Mouse (Mus musculus): Measurements from ENCODE around the gene Strbp. TPM values are rescaled to one million over a fixed set of nuclear protein-coding genes. Genes with fewer than 3 reads are reported as not detected.

Strbp gene
- polyA plus RNA-seq, 1 experiment from 2014 or later: 112 TPM

DNA sequence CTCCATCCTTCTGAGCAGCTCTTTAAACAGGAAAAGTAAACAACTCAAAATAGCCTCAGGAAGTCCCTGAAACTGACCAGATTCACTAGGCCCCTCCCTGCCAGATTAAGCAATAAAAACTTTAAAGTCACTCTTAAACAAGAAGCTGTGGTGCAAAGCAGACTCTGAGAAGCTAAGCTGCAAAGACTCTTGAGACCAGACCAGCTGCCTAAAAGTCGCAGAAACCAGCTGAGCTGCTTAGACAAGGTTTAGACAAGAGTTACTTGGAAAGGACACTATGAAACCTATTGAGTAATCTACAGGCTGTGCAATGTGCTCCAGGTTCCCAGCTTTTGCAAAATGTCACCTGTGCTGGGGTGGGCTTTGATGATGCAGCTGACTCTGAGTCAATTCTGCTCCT is 16.6 kb downstream of the Strbp start:
- Histone ChIP-seq H3K9me3 (no peaks in the 10 kb centered on the region), H3K4me2 (no peak overlapping the region), H3K9ac (no peak overlapping the region), H3K4me3 (replicated peaks) (no peak overlapping the region), H3K36me3 (replicated peaks) (no peaks in the 10 kb centered on the region; the same call in 1 of the 2 replicates), H3K27ac (no peak overlapping the region), H3K27me3 (no peaks in the 10 kb centered on the region), H3K4me1 (no peaks in the 10 kb centered on the region)
- 97% methylated on average over 1 of the region's 1 CpGs for WGBS
- ATAC-seq (ENCODE audit: low FRiP score): no peak

DNA sequence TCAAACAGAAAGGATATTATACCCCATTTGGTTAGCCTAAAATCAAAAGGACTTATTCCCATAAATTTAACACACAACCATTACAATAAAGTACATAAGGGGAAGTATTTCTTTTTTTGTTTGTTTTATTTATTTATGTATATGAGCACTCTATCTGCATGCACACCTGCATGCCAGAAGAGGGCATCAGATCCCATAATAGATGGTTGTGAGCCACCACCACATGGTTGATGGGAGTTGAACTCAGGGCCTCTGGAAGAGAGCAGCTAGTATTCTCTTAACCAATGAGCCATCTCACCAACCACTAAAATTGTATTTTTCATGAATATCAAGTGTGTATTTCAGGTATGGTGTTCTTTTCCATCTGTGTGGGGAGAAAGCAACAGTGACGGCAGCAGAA is 18.8 kb downstream of the Strbp start:
- no peak overlapping the region for H3K9ac ChIP-seq
- H3K9me3 ChIP-seq: no peaks in the 10 kb centered on the region
- H3K4me1 ChIP-seq: no peaks in the 10 kb centered on the region
- ATAC-seq (ENCODE audit: low FRiP score): no peak
- H3K4me3 ChIP-seq (replicated peaks): no peak overlapping the region
- 100% methylated on average over 1 of the region's 1 CpGs for WGBS
- no peak overlapping the region for H3K4me2 ChIP-seq
- no peaks in the 10 kb centered on the region; the same call in 1 of the 2 replicates for H3K36me3 ChIP-seq (replicated peaks)
- no peaks in the 10 kb centered on the region for H3K27me3 ChIP-seq
- H3K27ac ChIP-seq: no peak overlapping the region

DNA sequence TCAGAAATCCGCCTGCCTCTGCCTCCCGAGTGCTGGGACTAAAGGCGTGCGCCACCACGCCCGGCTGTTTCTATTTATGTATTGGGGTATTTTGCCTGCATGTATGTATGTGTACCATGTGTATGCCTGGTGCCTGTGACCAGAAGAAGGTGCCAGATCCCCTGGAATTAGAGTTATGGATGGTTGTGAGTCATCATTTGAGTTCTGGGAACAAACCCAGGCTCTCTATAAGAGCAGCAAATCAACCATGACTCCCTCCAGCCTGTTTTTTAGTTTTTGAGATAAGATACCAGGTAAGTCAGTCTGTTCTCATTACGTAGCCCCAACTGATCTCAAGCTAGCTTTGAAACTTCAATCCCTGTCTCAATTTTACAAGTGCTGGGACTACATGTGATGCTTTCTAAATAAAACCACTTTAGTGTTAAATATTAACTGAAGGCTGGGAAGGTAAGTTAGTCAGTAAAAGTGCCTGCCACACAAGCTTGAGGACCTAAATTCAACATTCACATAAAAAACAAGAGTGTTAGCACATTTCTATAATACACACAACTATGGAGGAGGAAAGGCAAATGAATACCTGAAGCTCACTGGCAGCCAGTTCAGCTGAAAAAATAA is 21.4 kb downstream of the Strbp start:
- H3K9ac ChIP-seq: no peak overlapping the region
- H3K27ac ChIP-seq: no peak overlapping the region
- H3K36me3 ChIP-seq (replicated peaks): no peaks in the 10 kb centered on the region; the same call in 1 of the 2 replicates
- no peaks in the 10 kb centered on the region for H3K27me3 ChIP-seq
- H3K4me2 ChIP-seq: no peak overlapping the region
- H3K9me3 ChIP-seq: no peaks in the 10 kb centered on the region
- H3K4me3 ChIP-seq (replicated peaks): no peak overlapping the region
- no peaks in the 10 kb centered on the region for H3K4me1 ChIP-seq
- ATAC-seq (ENCODE audit: low FRiP score): no peak
- WGBS: 95% methylated on average over 7 of the region's 7 CpGs

DNA sequence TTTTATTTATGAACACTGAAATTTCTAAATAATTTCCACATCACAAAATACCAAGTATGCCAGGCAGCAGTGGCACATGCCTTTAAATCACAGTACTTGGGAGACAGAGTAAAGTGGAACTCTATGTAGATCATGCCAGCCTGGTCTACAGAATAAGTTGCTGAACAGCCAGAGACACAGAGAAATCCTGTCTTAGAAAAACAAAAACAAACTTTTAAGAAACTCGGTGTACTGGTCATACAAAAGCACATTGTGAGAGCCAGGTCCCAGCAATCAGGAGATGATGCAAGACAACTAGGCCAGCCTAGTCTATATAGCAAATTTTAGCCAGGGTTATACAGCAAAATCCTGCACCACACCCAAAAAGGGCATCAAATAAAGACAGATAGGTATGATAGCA is 52.6 kb downstream of the Strbp start:
- H3K9ac ChIP-seq: no peak overlapping the region
- H3K4me3 ChIP-seq (replicated peaks): no peak overlapping the region
- no peak overlapping the region for H3K4me2 ChIP-seq
- ATAC-seq (ENCODE audit: low FRiP score): no peak
- H3K27ac ChIP-seq: no peak overlapping the region
- no peaks in the 10 kb centered on the region for H3K9me3 ChIP-seq
- no peaks in the 10 kb centered on the region for H3K4me1 ChIP-seq
- WGBS: 89% methylated on average over 1 of the region's 1 CpGs
- H3K27me3 ChIP-seq: no peaks in the 10 kb centered on the region
- H3K36me3 ChIP-seq (replicated peaks): no peaks in the 10 kb centered on the region

DNA sequence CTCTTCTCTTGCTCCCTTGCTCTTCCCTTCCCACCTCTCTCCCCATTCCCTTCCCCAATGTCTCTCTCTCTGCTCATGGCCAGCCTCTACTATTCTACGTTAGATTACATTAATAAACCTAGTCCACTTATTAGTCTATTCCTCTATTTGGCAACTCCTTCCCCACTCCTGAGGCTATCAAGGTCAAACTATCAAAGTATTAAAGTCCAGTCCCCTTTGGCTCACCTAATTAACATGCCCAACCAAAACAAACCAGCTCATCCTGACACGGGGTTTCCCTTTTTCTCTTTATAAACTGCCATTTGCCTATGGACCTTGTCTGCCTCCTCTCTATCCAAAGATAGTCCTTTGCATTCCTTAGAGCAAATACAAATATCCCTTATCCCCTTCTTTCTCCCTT is 54.1 kb downstream of the Strbp start:
- WGBS: 83% methylated on average over 2 of the region's 2 CpGs
- no peak overlapping the region for H3K9ac ChIP-seq
- no peak overlapping the region for H3K4me2 ChIP-seq
- H3K27ac ChIP-seq: no peak overlapping the region
- no peaks in the 10 kb centered on the region for H3K9me3 ChIP-seq
- H3K36me3 ChIP-seq (replicated peaks): no peaks in the 10 kb centered on the region
- ATAC-seq (ENCODE audit: low FRiP score): no peak
- H3K4me3 ChIP-seq (replicated peaks): no peak overlapping the region
- H3K4me1 ChIP-seq: no peaks in the 10 kb centered on the region
- H3K27me3 ChIP-seq: no peaks in the 10 kb centered on the region

DNA sequence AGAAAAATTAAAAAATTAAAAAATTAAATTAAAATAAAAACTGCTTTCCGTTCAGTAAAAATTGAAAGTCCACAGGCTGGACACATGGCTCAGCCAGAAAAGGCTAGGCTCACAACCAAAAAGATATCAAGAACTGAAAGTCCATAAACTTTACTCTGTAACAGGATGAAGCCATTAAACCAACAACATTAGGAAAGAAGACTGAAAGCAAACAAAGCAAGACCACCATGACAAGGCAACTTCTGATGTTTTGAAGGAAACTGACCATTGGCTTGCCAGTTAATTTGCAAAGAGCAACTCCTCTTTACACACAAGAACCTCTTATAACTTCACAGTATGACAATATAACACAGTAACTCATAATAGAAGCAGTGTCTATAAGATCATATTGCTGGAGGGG is 54.7 kb downstream of the Strbp start:
- H3K9me3 ChIP-seq: no peaks in the 10 kb centered on the region
- H3K27me3 ChIP-seq: no peaks in the 10 kb centered on the region
- H3K36me3 ChIP-seq (replicated peaks): no peaks in the 10 kb centered on the region
- H3K4me2 ChIP-seq: no peak overlapping the region
- H3K9ac ChIP-seq: no peak overlapping the region
- H3K4me3 ChIP-seq (replicated peaks): no peak overlapping the region
- ATAC-seq (ENCODE audit: low FRiP score): no peak
- H3K4me1 ChIP-seq: no peaks in the 10 kb centered on the region
- no peak overlapping the region for H3K27ac ChIP-seq
- 91% methylated on average over 1 of the region's 1 CpGs for WGBS

DNA sequence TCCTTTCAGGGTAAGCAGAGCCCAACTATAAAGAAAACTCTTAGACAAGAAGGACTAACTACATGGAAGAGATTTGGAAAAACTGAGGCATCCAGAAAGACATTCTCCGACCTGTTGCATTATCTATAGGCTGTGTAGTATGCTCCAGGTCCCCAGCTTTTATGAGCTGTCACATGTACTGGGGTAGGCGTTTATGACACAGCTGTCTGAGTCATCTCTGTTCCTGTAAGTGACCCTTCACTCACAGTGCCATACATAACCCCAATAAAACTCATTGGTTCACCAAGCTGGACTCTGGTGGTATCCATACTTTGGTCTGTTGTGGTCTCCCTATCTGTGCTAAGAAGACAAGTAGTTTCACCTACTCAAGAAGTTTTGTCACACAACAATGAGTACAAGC is 80.3 kb downstream of the Strbp start:
- Histone ChIP-seq H3K4me1 (no peaks in the 10 kb centered on the region), H3K27me3 (no peaks in the 10 kb centered on the region), H3K27ac (no peak overlapping the region), H3K9ac (no peak overlapping the region), H3K4me2 (no peak overlapping the region), H3K4me3 (replicated peaks) (no peak overlapping the region), H3K9me3 (no peaks in the 10 kb centered on the region), H3K36me3 (replicated peaks) (peaks cover 2% of the 10 kb centered on the region; the same call in 1 of the 2 replicates)
- no peak for ATAC-seq (ENCODE audit: low FRiP score)
- 92% methylated on average over 2 of the region's 2 CpGs for WGBS

DNA sequence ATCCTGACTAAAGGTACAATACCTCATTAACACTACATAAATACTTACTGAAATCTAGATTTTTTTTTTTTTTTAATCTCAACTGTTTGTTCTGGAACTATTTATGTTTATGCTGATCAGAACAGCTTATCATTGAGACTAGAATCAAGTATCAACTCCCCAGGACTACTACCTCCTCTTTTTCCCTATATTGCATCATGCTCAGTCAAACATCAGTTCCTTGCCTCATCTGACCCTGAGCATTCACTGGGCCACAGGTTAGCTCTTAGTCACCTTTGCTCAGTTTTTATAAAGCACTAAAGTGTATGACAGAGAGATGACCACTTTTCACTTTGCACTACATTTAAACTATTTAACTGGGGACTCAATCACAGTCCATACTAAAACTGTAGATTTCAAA is 115.7 kb downstream of the Strbp start:
- Histone ChIP-seq H3K9ac (no peak overlapping the region), H3K4me3 (replicated peaks) (no peak overlapping the region), H3K4me2 (no peak overlapping the region), H3K4me1 (no peaks in the 10 kb centered on the region), H3K27me3 (no peaks in the 10 kb centered on the region), H3K27ac (no peak overlapping the region), H3K9me3 (no peaks in the 10 kb centered on the region), H3K36me3 (replicated peaks) (peaks cover 24% of the 10 kb centered on the region)
- no peak for ATAC-seq (ENCODE audit: low FRiP score)

DNA sequence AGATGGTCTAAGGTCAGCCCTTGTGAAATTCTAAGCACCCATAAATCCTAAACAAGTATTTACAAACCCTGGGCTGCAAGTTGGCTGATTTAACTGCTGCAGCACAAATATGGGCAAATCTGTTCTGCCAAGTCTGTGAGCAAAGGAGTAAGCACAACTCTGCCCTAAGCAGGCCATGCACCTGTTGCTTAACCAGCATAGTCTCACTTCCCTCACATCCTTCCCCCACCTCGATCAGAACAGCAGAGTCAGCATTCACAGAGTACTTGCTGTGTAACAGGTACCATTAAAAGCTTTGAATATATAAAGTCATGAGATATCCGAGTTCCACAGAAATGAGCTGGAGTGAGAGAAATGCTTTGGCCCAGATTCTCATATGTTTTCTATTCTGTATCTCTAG is 125.5 kb downstream of the Strbp start:
- Histone ChIP-seq H3K9me3 (no peaks in the 10 kb centered on the region), H3K4me2 (no peak overlapping the region), H3K4me3 (replicated peaks) (no peak overlapping the region), H3K9ac (no peak overlapping the region), H3K27ac (no peak overlapping the region), H3K27me3 (no peaks in the 10 kb centered on the region), H3K4me1 (no peaks in the 10 kb centered on the region), H3K36me3 (replicated peaks) (peaks cover 13% of the 10 kb centered on the region)
- ATAC-seq (ENCODE audit: low FRiP score): no peak
- WGBS: 94% methylated on average over 2 of the region's 2 CpGs

DNA sequence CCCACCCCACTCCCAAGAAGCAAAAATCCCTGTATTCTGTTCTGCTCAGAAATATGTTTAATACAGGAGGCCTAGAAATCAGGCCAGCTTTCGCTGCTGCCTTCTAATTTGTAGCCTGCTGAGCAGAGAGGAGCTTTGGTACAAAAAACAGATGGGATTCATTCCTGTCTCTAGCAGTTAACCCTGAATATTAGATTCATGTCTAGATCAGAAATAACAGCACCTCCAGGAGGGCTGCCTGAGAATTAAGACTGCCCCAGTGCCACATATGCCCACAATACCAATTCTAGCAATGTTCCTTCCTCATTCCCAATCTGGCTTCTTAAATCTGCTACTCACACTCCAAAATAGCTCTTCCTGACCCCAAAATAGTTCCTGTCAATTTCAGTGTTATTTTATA is 127.0 kb downstream of the Strbp start:
- H3K4me2 ChIP-seq: no peak overlapping the region
- no peak for ATAC-seq (ENCODE audit: low FRiP score)
- H3K9ac ChIP-seq: no peak overlapping the region
- H3K9me3 ChIP-seq: no peaks in the 10 kb centered on the region
- peaks cover 13% of the 10 kb centered on the region for H3K36me3 ChIP-seq (replicated peaks)
- H3K4me3 ChIP-seq (replicated peaks): no peak overlapping the region
- H3K27ac ChIP-seq: no peak overlapping the region
- 91% methylated on average over 1 of the region's 1 CpGs for WGBS
- no peaks in the 10 kb centered on the region for H3K27me3 ChIP-seq
- H3K4me1 ChIP-seq: no peaks in the 10 kb centered on the region

DNA sequence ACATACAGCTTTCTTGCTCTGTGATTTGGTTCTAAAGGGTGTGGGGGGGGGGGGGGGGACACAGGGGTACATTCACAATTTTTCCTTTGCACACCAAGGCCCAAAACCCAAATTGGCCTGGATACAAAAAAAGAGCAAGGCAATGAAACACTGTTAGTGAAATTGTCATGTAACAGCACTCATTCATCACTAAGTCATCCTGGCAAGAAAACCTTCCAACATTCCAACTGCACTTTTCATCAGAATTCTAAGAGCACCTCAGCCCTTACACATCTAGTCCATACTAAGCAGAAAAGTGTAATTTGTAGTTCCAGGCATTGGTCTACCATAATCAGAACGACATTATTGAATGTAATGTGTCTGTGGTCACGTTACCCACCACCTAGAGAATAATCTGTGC is 131.5 kb downstream of the Strbp start:
- 85% methylated on average over 2 of the region's 2 CpGs for WGBS

DNA sequence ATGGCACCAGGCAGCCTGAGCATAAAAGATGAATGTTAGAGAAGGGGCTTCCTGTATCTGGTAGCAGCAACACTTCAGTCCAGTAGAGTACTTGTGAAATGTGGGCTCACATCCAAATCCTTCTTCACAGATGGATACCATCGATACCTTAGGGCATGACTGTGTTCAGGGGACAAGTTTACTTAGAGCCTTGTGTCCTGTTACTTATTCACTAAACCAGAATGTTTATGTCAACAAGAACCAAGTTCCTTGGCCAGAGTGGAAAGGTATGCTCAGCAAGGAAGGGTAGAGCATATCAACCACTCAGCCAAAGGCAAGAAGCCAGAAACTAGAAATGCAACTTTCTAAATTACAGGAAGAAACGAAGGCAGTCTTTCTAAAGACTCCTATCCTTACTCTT is 133.0 kb downstream of the Strbp start:
- 93% methylated on average over 2 of the region's 2 CpGs for WGBS
- no peak overlapping the region for H3K9ac ChIP-seq
- H3K27me3 ChIP-seq: no peaks in the 10 kb centered on the region
- H3K36me3 ChIP-seq (replicated peaks): peaks cover 51% of the 10 kb centered on the region
- H3K4me1 ChIP-seq: no peaks in the 10 kb centered on the region
- no peak overlapping the region for H3K4me3 ChIP-seq (replicated peaks)
- H3K4me2 ChIP-seq: no peak overlapping the region
- ATAC-seq (ENCODE audit: low FRiP score): no peak
- H3K27ac ChIP-seq: no peak overlapping the region
- H3K9me3 ChIP-seq: no peaks in the 10 kb centered on the region

More for the DNA sequence above, 131.5 kb downstream of the Strbp start:
- H3K9ac ChIP-seq: no peak overlapping the region
- no peak overlapping the region for H3K4me3 ChIP-seq (replicated peaks)
- H3K36me3 ChIP-seq (replicated peaks): peaks cover 36% of the 10 kb centered on the region
- H3K9me3 ChIP-seq: no peaks in the 10 kb centered on the region
- no peak overlapping the region for H3K27ac ChIP-seq
- no peak overlapping the region for H3K4me2 ChIP-seq
- no peaks in the 10 kb centered on the region for H3K4me1 ChIP-seq
- H3K27me3 ChIP-seq: no peaks in the 10 kb centered on the region
- no peak for ATAC-seq (ENCODE audit: low FRiP score)

DNA sequence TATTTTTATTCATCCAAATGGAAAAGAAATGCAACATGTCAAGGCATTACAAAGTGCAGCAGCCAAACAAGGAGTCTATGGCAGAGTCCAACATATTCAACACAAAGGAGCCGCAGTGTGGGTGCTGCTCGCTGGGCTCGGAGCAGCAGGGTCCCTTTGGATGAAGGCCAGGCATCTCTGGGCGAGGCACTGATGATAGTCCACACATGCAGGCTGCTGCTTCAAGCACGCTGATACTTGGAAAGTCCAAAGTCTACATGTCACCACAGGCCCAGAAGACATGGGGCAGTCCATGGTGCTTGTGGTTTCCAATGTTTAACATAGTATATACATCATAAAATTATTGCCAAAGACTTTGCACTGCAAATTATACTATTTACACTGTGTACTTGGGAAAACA is 133.8 kb downstream of the Strbp start:
- H3K36me3 ChIP-seq (replicated peaks): peaks cover 57% of the 10 kb centered on the region
- H3K4me3 ChIP-seq (replicated peaks): no peak overlapping the region
- no peak overlapping the region for H3K4me2 ChIP-seq
- 92% methylated on average over 5 of the region's 5 CpGs for WGBS
- no peak overlapping the region for H3K27ac ChIP-seq
- H3K9me3 ChIP-seq: no peaks in the 10 kb centered on the region
- ATAC-seq (ENCODE audit: low FRiP score): no peak
- no peaks in the 10 kb centered on the region for H3K4me1 ChIP-seq
- H3K9ac ChIP-seq: no peak overlapping the region
- H3K27me3 ChIP-seq: no peaks in the 10 kb centered on the region

All from forebrain, embryonic 12.5 days (tissue).